Mouse (Mus musculus): Measurements from ENCODE around the gene Fam83g. TPM values are rescaled to one million over a fixed set of nuclear protein-coding genes. Genes with fewer than 3 reads are reported as not detected.

Gene Fam83g
- polyA plus RNA-seq, 1 experiment from 2014 or later = 6.6 TPM

GRCm38 (mm10) chr11:61653568-61653967, 30.3 kb upstream of the Fam83g start:
- H3K4me2 ChIP-seq = no peak overlapping the region
- no peaks in the 10 kb centered on the region for H3K9me3 ChIP-seq (replicated peaks)
- H3K4me3 ChIP-seq (replicated peaks) = peak overlapping the region; percentile 40
- no peak overlapping the region for H3K9ac ChIP-seq
- 36% methylated on average over 2 of the region's 2 CpGs for WGBS (ENCODE audit: insufficient replicate concordance)
- no peaks in the 10 kb centered on the region for H3K27me3 ChIP-seq
- no peak for ATAC-seq (ENCODE audit: insufficient read depth)
- H3K36me3 ChIP-seq (replicated peaks) = no peaks in the 10 kb centered on the region
- H3K27ac ChIP-seq (replicated peaks) = no peak overlapping the region
- H3K4me1 ChIP-seq (replicated peaks) = no peaks in the 10 kb centered on the region

GRCm38 (mm10) chr11:61654786-61655311, 29.0 kb upstream of the Fam83g start:
- H3K27me3 ChIP-seq = no peaks in the 10 kb centered on the region

GRCm38 (mm10) chr11:61655649-61656048, 28.2 kb upstream of the Fam83g start:
- H3K4me3 ChIP-seq (replicated peaks) = no peak overlapping the region
- no peaks in the 10 kb centered on the region for H3K36me3 ChIP-seq (replicated peaks)
- H3K9me3 ChIP-seq (replicated peaks) = no peaks in the 10 kb centered on the region
- H3K27ac ChIP-seq (replicated peaks) = no peak overlapping the region
- ATAC-seq (ENCODE audit: insufficient read depth) = no peak
- 44% methylated on average over 4 of the region's 4 CpGs for WGBS (ENCODE audit: insufficient replicate concordance)
- H3K4me2 ChIP-seq = no peak overlapping the region
- no peaks in the 10 kb centered on the region for H3K4me1 ChIP-seq (replicated peaks)
- no peaks in the 10 kb centered on the region for H3K27me3 ChIP-seq
- H3K9ac ChIP-seq = no peak overlapping the region

More at GRCm38 (mm10) chr11:61654786-61655311, 29.0 kb upstream of the Fam83g start:
- Histone ChIP-seq H3K4me1 (replicated peaks) (no peaks in the 10 kb centered on the region), H3K4me2 (no peak overlapping the region), H3K9me3 (replicated peaks) (no peaks in the 10 kb centered on the region), H3K36me3 (replicated peaks) (no peaks in the 10 kb centered on the region), H3K27ac (replicated peaks) (no peak overlapping the region), H3K4me3 (replicated peaks) (no peak overlapping the region), H3K9ac (no peak overlapping the region)
- no peak for ATAC-seq (ENCODE audit: insufficient read depth)
- 75% methylated on average over 4 of the region's 4 CpGs for WGBS (ENCODE audit: insufficient replicate concordance)

GRCm38 (mm10) chr11:61656148-61656850, 27.6 kb upstream of the Fam83g start:
- 35% methylated on average over 6 of the region's 6 CpGs for WGBS (ENCODE audit: insufficient replicate concordance)
- ATAC-seq (ENCODE audit: insufficient read depth) = no peak
- H3K9me3 ChIP-seq (replicated peaks) = no peaks in the 10 kb centered on the region
- H3K27me3 ChIP-seq = no peaks in the 10 kb centered on the region
- no peaks in the 10 kb centered on the region for H3K36me3 ChIP-seq (replicated peaks)
- H3K9ac ChIP-seq = no peak overlapping the region
- H3K4me3 ChIP-seq (replicated peaks) = no peak overlapping the region
- H3K27ac ChIP-seq (replicated peaks) = no peak overlapping the region
- no peak overlapping the region for H3K4me2 ChIP-seq
- no peaks in the 10 kb centered on the region for H3K4me1 ChIP-seq (replicated peaks)

- Histone ChIP-seq H3K27me3 (no peaks in the 10 kb centered on the region), H3K27ac (replicated peaks) (no peak overlapping the region), H3K4me1 (replicated peaks) (no peaks in the 10 kb centered on the region), H3K36me3 (replicated peaks) (no peaks in the 10 kb centered on the region), H3K4me2 (no peak overlapping the region), H3K9me3 (replicated peaks) (no peaks in the 10 kb centered on the region), H3K9ac (no peak overlapping the region), H3K4me3 (replicated peaks) (no peak overlapping the region)
- WGBS (ENCODE audit: insufficient replicate concordance) = 63% methylated on average over 2 of the region's 2 CpGs
- ATAC-seq (ENCODE audit: insufficient read depth) = no peak
Observed at GRCm38 (mm10) chr11:61657432-61657831, 26.5 kb upstream of the Fam83g start.

- no peak for ATAC-seq (ENCODE audit: insufficient read depth)
- no peak overlapping the region for H3K9ac ChIP-seq
- no peak overlapping the region for H3K4me2 ChIP-seq
- 79% methylated on average over 3 of the region's 3 CpGs for WGBS (ENCODE audit: insufficient replicate concordance)
- no peaks in the 10 kb centered on the region for H3K9me3 ChIP-seq (replicated peaks)
- H3K36me3 ChIP-seq (replicated peaks) = no peaks in the 10 kb centered on the region
- no peak overlapping the region for H3K4me3 ChIP-seq (replicated peaks)
- H3K4me1 ChIP-seq (replicated peaks) = no peaks in the 10 kb centered on the region
- no peaks in the 10 kb centered on the region for H3K27me3 ChIP-seq
- no peak overlapping the region for H3K27ac ChIP-seq (replicated peaks)
Observed at GRCm38 (mm10) chr11:61658360-61658922, 25.4 kb upstream of the Fam83g start.

- WGBS (ENCODE audit: insufficient replicate concordance) = 50% methylated on average over 4 of the region's 4 CpGs
- Histone ChIP-seq H3K4me3 (replicated peaks) (no peak overlapping the region), H3K9ac (no peak overlapping the region), H3K27ac (replicated peaks) (no peak overlapping the region), H3K4me1 (replicated peaks) (no peaks in the 10 kb centered on the region), H3K36me3 (replicated peaks) (no peaks in the 10 kb centered on the region), H3K27me3 (no peaks in the 10 kb centered on the region), H3K4me2 (no peak overlapping the region), H3K9me3 (replicated peaks) (no peaks in the 10 kb centered on the region)
- ATAC-seq (ENCODE audit: insufficient read depth) = no peak
Observed at GRCm38 (mm10) chr11:61659011-61659858, 24.7 kb upstream of the Fam83g start.

GRCm38 (mm10) chr11:61660001-61660400, 23.9 kb upstream of the Fam83g start:
- Histone ChIP-seq H3K36me3 (replicated peaks) (no peaks in the 10 kb centered on the region), H3K27ac (replicated peaks) (no peak overlapping the region), H3K4me3 (replicated peaks) (no peak overlapping the region), H3K4me2 (no peak overlapping the region), H3K9ac (no peak overlapping the region), H3K27me3 (no peaks in the 10 kb centered on the region), H3K9me3 (replicated peaks) (no peaks in the 10 kb centered on the region), H3K4me1 (replicated peaks) (no peaks in the 10 kb centered on the region)
- WGBS (ENCODE audit: insufficient replicate concordance) = 57% methylated on average over 8 of the region's 8 CpGs
- ATAC-seq (ENCODE audit: insufficient read depth) = no peak

GRCm38 (mm10) chr11:61660806-61661392, 23.0 kb upstream of the Fam83g start:
- ATAC-seq (ENCODE audit: insufficient read depth) = no peak
- H3K4me1 ChIP-seq (replicated peaks) = no peaks in the 10 kb centered on the region
- no peaks in the 10 kb centered on the region for H3K36me3 ChIP-seq (replicated peaks)
- H3K9me3 ChIP-seq (replicated peaks) = no peaks in the 10 kb centered on the region
- no peak overlapping the region for H3K9ac ChIP-seq
- no peaks in the 10 kb centered on the region for H3K27me3 ChIP-seq
- no peak overlapping the region for H3K27ac ChIP-seq (replicated peaks)
- H3K4me2 ChIP-seq = no peak overlapping the region
- no peak overlapping the region for H3K4me3 ChIP-seq (replicated peaks)
- WGBS (ENCODE audit: insufficient replicate concordance) = 36% methylated on average over 7 of the region's 7 CpGs

GRCm38 (mm10) chr11:61662189-61662588, 21.7 kb upstream of the Fam83g start:
- ATAC-seq (ENCODE audit: insufficient read depth) = no peak
- Histone ChIP-seq H3K27ac (replicated peaks) (no peak overlapping the region), H3K9ac (no peak overlapping the region), H3K27me3 (no peaks in the 10 kb centered on the region), H3K36me3 (replicated peaks) (no peaks in the 10 kb centered on the region), H3K4me1 (replicated peaks) (no peaks in the 10 kb centered on the region), H3K4me2 (no peak overlapping the region), H3K4me3 (replicated peaks) (no peak overlapping the region), H3K9me3 (replicated peaks) (no peaks in the 10 kb centered on the region)
- 76% methylated on average over 5 of the region's 5 CpGs for WGBS (ENCODE audit: insufficient replicate concordance)

- H3K27ac ChIP-seq (replicated peaks) = no peak overlapping the region
- no peaks in the 10 kb centered on the region for H3K9me3 ChIP-seq (replicated peaks)
- ATAC-seq (ENCODE audit: insufficient read depth) = no peak
- no peak overlapping the region for H3K4me2 ChIP-seq
- no peak overlapping the region for H3K4me3 ChIP-seq (replicated peaks)
- H3K9ac ChIP-seq = no peak overlapping the region
- 52% methylated on average over 4 of the region's 4 CpGs for WGBS (ENCODE audit: insufficient replicate concordance)
- H3K36me3 ChIP-seq (replicated peaks) = no peaks in the 10 kb centered on the region
- H3K27me3 ChIP-seq = no peaks in the 10 kb centered on the region
- H3K4me1 ChIP-seq (replicated peaks) = no peaks in the 10 kb centered on the region
Observed at GRCm38 (mm10) chr11:61665401-61665800, 18.5 kb upstream of the Fam83g start.

Measured in liver, embryonic 15.5 days (tissue).